Mouse (Mus musculus) embryonic facial prominence, embryonic 10.5 days (tissue): ENCODE data around the gene 2310009B15Rik. TPM values are rescaled to one million over a fixed set of nuclear protein-coding genes. Genes with fewer than 3 reads are reported as not detected.

ENCODE experiments used
- DNase-seq: peaks from one replicate; pipeline ENCODE4 v3.0.0-alpha.2; 2017; ENCODE audit warnings: low spot score
- H3K27ac ChIP-seq: fragments of 300-500 bp; sonication (generic); replicated peaks from 2 replicates; pipeline ENCODE4 v1.5.1; 2016; ENCODE audit warnings: mild to moderate bottlenecking
- H3K27me3 ChIP-seq: fragments of 300-500 bp; sonication (generic); replicated peaks from 2 replicates; pipeline ENCODE4 v1.6.1; 2016; ENCODE audit warnings: low read depth, mild to moderate bottlenecking; ENCODE audit not compliant: poor library complexity, severe bottlenecking
- H3K36me3 ChIP-seq: fragments of 300-500 bp; sonication (generic); replicated peaks from 2 replicates; pipeline ENCODE4 v1.6.1; 2016; ENCODE audit warnings: mild to moderate bottlenecking, moderate library complexity
- H3K4me1 ChIP-seq: fragments of 300-500 bp; sonication (generic); 2 replicates; pipeline ENCODE4 v1.6.1; 2016
- H3K4me3 ChIP-seq: fragments of 300-500 bp; sonication (generic); 2 replicates; pipeline ENCODE4 v1.5.1; 2016; ENCODE audit warnings: mild to moderate bottlenecking, moderate library complexity
- H3K9me3 ChIP-seq: fragments of 300-500 bp; sonication (generic); 2 replicates; pipeline ENCODE4 v1.6.1; 2016; ENCODE audit warnings: mild to moderate bottlenecking
- WGBS: fragments of 180-500 bp; shearing (Covaris S2); methylation state at CpG from one replicate; pipeline ENCODE4 v1.1.7; 2016; 5-methylcytosine and 5-hydroxymethylcytosine counted together
- polyA plus RNA-seq: library from polyadenylated mRNA; unstranded; fragments of >200 nt; fragmentation: Nextera tagmentation; extraction: Ambion mirVana; gene quantifications from 2 replicates; pipeline ENCODE4 v1.2.1, GENCODE M21; 2016

2310009B15Rik gene
- polyA plus RNA-seq, 1 experiment from 2014 or later, result 35.6 TPM

DNA sequence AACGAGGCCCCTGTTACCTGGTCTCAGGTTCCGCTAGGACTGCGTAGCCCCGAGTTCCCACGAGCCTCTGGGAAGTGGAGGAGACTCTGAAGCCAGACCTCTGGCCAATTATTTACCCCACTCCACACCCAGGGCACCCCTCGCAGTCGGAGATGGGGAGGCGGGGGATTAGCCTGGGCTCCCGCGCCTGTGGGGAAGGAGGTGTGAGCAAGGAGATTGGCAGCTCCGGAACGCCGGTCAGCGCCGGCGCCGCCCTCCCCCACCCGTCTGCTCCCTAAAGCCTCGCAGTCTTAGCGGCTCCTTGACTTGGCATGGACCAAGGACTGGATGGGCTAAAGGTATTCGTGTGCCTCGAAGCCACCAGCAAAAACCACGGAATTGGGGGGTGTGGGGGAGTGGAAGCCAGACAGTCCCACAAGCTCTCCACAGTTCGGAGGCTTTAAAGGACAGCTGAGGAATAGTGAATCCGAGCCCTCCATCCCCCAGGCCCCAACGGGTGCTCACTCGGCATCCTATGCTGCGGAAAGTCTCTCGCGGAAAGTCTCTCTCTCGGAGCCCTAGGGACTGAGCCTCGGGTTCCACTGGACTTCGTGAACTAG lies 8.0 kb downstream of the 2310009B15Rik start, which contains the start of gene Lhx9:
TSS of gene Lhx9 (minus strand) at position 67 of the 599 bp plus-strand sequence.
- H3K27ac ChIP-seq, result no peak within 1 kb of the TSS
- no peaks in the 10 kb centered on the region for H3K9me3 ChIP-seq
- peak within 1 kb of the TSS; percentile 53 for H3K4me3 ChIP-seq
- peaks cover 85% of the 10 kb centered on the region for H3K27me3 ChIP-seq
- peaks cover 11% of the 10 kb centered on the region for H3K36me3 ChIP-seq
- DNase-seq, result peak; percentile 70
- under 1% methylated on average over 33 of the region's 33 CpGs for WGBS
- H3K4me1 ChIP-seq, result peaks cover 38% of the 10 kb centered on the region

DNA sequence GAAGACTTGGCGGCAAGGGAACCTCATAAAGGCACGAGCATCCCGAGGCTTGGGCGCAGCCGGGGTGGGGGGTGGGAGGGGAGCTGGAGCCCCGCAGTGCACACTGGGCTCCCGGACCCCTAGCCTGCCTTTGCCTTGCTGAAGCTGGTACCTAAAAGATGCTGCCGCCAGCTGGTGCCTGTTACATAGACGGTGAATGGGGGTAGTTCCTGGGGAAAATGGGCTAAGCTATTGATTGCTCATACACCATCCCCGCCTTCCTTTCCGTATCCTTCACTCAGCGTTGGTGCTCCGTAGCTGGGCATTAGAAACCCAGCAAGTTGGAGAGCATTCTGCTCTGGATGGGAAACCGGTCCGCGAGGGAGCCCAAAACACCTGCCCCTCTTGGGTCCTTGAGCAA lies 8.6 kb downstream of the 2310009B15Rik start:
- DNase-seq, result peak; percentile 53
- Histone ChIP-seq H3K36me3 (peaks cover 11% of the 10 kb centered on the region), H3K9me3 (no peaks in the 10 kb centered on the region), H3K27ac (no peak overlapping the region), H3K4me3 (peak overlapping the region; percentile 53), H3K27me3 (peaks cover 91% of the 10 kb centered on the region), H3K4me1 (peaks cover 43% of the 10 kb centered on the region)
- WGBS, result under 1% methylated on average over 16 of the region's 16 CpGs

- DNase-seq, result peak; percentile 48
- peaks cover 95% of the 10 kb centered on the region for H3K27me3 ChIP-seq
Observed at GRCm38 (mm10) chr1:138847146-138847545, 9.5 kb downstream of the 2310009B15Rik start.

DNA sequence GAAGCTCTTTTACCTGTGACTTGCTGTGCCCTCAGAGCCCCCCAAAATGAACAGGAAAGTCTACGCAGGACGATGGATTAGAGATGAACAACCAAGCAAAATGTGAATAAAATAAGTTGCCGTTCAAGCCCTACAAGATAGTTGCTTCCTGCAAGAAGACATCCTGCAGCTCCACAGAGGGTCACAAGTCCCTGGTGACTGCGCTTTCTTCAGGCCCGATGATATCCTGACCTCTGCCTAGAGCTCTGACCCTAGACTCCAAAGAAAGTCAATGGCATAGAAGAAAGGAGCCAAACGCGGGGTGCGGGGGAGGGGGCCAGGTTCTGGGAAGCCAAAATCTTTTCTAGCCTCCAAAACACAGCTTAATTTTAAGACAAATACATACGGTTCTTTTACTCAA lies 10.1 kb downstream of the 2310009B15Rik start:
- WGBS, result 2% methylated on average over 9 of the region's 9 CpGs
- Histone ChIP-seq H3K27me3 (peaks cover 98% of the 10 kb centered on the region), H3K4me3 (no peak overlapping the region), H3K36me3 (peaks cover 7% of the 10 kb centered on the region), H3K4me1 (peaks cover 56% of the 10 kb centered on the region), H3K9me3 (no peaks in the 10 kb centered on the region), H3K27ac (no peak overlapping the region)
- peak; percentile 44 for DNase-seq

More at GRCm38 (mm10) chr1:138847146-138847545, 9.5 kb downstream of the 2310009B15Rik start:
- under 1% methylated on average over 21 of the region's 21 CpGs for WGBS
- Histone ChIP-seq H3K36me3 (peaks cover 11% of the 10 kb centered on the region), H3K27ac (no peak overlapping the region), H3K4me3 (peak overlapping the region; percentile 37), H3K9me3 (no peaks in the 10 kb centered on the region), H3K4me1 (peaks cover 50% of the 10 kb centered on the region)

GRCm38 (mm10) chr1:138846131-138846530 lies 10.5 kb downstream of the 2310009B15Rik start:
- H3K4me1 ChIP-seq, result peaks cover 60% of the 10 kb centered on the region
- under 1% methylated on average over 12 of the region's 12 CpGs for WGBS
- no peaks in the 10 kb centered on the region for H3K9me3 ChIP-seq
- DNase-seq, result peak; percentile 49
- no peak overlapping the region for H3K4me3 ChIP-seq
- no peak overlapping the region for H3K27ac ChIP-seq
- H3K27me3 ChIP-seq, result peaks cover 98% of the 10 kb centered on the region
- H3K36me3 ChIP-seq, result peaks cover 3% of the 10 kb centered on the region

- H3K27me3 ChIP-seq, result peaks cover 98% of the 10 kb centered on the region
- no peaks in the 10 kb centered on the region for H3K36me3 ChIP-seq
- DNase-seq, result no peak
- 9% methylated on average over 3 of the region's 3 CpGs for WGBS
- peaks cover 61% of the 10 kb centered on the region for H3K4me1 ChIP-seq
- no peak overlapping the region for H3K27ac ChIP-seq
- H3K9me3 ChIP-seq, result no peaks in the 10 kb centered on the region
- H3K4me3 ChIP-seq, result no peak overlapping the region
Observed at GRCm38 (mm10) chr1:138845481-138845880, 11.2 kb downstream of the 2310009B15Rik start.

DNA sequence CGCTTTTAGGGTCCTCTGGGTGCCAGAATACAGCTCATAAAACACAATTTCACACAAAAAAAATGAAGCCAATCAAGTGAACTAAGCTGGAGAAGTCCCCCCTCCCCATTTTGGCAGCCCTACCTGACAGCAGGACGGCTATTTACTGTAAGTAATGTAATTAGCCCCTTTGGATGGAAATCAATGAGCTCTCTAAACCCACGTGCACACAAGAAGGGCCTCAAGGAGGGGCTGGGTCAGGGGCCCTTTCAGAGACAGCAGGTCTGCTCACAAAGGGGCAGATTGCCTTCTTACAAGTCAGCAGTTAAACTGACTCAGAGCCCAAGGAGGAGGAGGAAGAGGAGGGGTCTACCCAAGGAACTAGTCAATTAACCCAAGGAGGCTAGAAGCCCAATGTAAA lies 12.5 kb downstream of the 2310009B15Rik start:
- H3K36me3 ChIP-seq, result no peaks in the 10 kb centered on the region
- DNase-seq, result peak; percentile 43
- no peak overlapping the region for H3K27ac ChIP-seq
- H3K27me3 ChIP-seq, result peaks cover 99% of the 10 kb centered on the region
- H3K9me3 ChIP-seq, result no peaks in the 10 kb centered on the region
- WGBS, result 1% methylated on average over 3 of the region's 3 CpGs
- peak overlapping the region; percentile 53; the same call in 1 of the 2 replicates for H3K4me3 ChIP-seq
- peaks cover 60% of the 10 kb centered on the region for H3K4me1 ChIP-seq

- H3K9me3 ChIP-seq, result no peaks in the 10 kb centered on the region
- peaks cover 99% of the 10 kb centered on the region for H3K27me3 ChIP-seq
- H3K36me3 ChIP-seq, result no peaks in the 10 kb centered on the region
- WGBS, result under 1% methylated on average over 35 of the region's 35 CpGs
- H3K4me3 ChIP-seq, result peak overlapping the region; percentile 53
- DNase-seq, result peak; percentile 70
- peaks cover 54% of the 10 kb centered on the region for H3K4me1 ChIP-seq
- peak overlapping the region; percentile 35; the same call in 1 of the 2 replicates for H3K27ac ChIP-seq
Observed at GRCm38 (mm10) chr1:138843361-138844091, 13.1 kb downstream of the 2310009B15Rik start.

GRCm38 (mm10) chr1:138842756-138843155 lies 13.9 kb downstream of the 2310009B15Rik start:
- no peaks in the 10 kb centered on the region for H3K36me3 ChIP-seq
- no peak for DNase-seq
- peak overlapping the region; percentile 54 for H3K4me3 ChIP-seq
- H3K9me3 ChIP-seq, result no peaks in the 10 kb centered on the region
- H3K27me3 ChIP-seq, result peaks cover 99% of the 10 kb centered on the region
- no peak overlapping the region for H3K27ac ChIP-seq
- H3K4me1 ChIP-seq, result peaks cover 54% of the 10 kb centered on the region
- WGBS, result 1% methylated on average over 10 of the region's 10 CpGs

GRCm38 (mm10) chr1:138842315-138842714 lies 14.3 kb downstream of the 2310009B15Rik start:
- H3K27me3 ChIP-seq, result peaks cover 99% of the 10 kb centered on the region
- H3K4me1 ChIP-seq, result peaks cover 54% of the 10 kb centered on the region
- H3K4me3 ChIP-seq, result peak overlapping the region; percentile 54
- H3K27ac ChIP-seq, result no peak overlapping the region
- under 1% methylated on average over 8 of the region's 8 CpGs for whole genome bisulfite sequencing
- H3K36me3 ChIP-seq, result no peaks in the 10 kb centered on the region
- H3K9me3 ChIP-seq, result no peaks in the 10 kb centered on the region
- peak; percentile 71 for DNase-seq

DNA sequence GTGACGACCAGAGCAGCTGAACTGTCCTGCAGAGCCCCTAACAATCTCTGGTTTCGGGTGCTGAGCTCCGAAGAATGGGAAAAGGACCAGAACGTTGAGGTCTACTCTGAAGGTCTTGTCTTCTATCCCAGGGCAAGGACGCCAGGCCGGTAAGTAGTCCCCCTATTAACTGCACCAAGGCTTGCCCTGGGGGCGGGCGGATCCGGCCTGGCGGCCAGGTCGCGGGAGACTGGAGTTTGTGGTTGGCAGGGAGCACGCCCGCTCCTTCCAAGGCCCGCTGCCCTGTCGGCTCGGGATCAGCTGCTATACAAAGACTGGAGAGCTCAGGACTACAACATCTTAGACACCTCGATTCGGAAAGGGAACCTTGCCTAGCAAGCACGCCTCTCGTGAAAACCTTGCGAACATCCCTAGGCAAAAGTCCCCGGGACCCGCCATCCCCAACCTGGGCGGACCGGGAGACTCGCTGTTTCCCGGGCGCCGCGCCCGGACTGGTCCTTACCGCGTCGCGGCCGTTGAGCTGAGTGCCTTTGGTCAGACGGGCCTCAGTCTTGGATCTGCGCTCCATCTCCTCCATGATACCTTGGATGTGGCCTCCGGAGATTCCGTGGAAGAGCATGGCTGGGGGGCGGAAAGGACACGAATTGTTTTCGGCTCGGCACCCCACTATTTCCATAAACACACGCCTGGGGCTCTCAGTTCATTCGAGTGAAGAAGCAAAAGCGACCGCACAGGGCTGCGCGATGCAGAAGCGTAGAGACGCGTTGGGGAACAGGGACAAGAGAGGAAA lies 15.2 kb downstream of the 2310009B15Rik start:
- under 1% methylated on average over 54 of the region's 54 CpGs for WGBS
- DNase-seq, result peak; percentile 83
- H3K4me3 ChIP-seq, result peak overlapping the region; percentile 54
- peaks cover 50% of the 10 kb centered on the region for H3K4me1 ChIP-seq
- peaks cover 99% of the 10 kb centered on the region for H3K27me3 ChIP-seq
- no peaks in the 10 kb centered on the region for H3K9me3 ChIP-seq
- no peak overlapping the region; the same call in 1 of the 2 replicates for H3K27ac ChIP-seq
- H3K36me3 ChIP-seq, result no peaks in the 10 kb centered on the region
